Mouse (Mus musculus) heart, embryonic 14.5 days (tissue): ENCODE results near the gene Gpr4. TPM values are rescaled to one million over a fixed set of nuclear protein-coding genes. Genes with fewer than 3 reads are reported as not detected.
A peak's percentile ranks its signal among the peaks of the same experiment; 100 is the strongest.

ENCODE experiments used
- ATAC-seq: fragments of 200-750 bp; cut with Nextera tagmentation; 2 replicates; pipeline ENCODE4 v1.8.0; 2017; ENCODE audit warnings: low read depth, moderate TSS enrichment; ENCODE audit not compliant: insufficient number of reproducible peaks, insufficient read depth, low FRiP score
- H3K27ac ChIP-seq, 2 experiments: fragments of 200-500 bp in 1 of 2; fragments of 300-500 bp in 1 of 2; sonication (generic) in 1 of 2; replicated peaks in 1 of 2; 2 replicates each; pipeline ENCODE4 v1.5.1; 2012 to 2014; ENCODE audit warnings: low read depth in 2 of 2, low read length in 2 of 2, control low read depth in 1 of 2, mild to moderate bottlenecking in 1 of 2, mixed read lengths in 1 of 2; ENCODE audit not compliant: control insufficient read depth in 1 of 2, insufficient read depth in 1 of 2
- H3K27me3 ChIP-seq: fragments of 300-500 bp; sonication (generic); 2 replicates; pipeline ENCODE4 v1.6.1; 2014; ENCODE audit warnings: mild to moderate bottlenecking, low read length, control low read depth; ENCODE audit not compliant: control insufficient read depth, insufficient read depth
- H3K36me3 ChIP-seq: fragments of 300-500 bp; sonication (generic); 2 replicates; pipeline ENCODE4 v1.6.1; 2014; ENCODE audit warnings: mild to moderate bottlenecking, control low read depth, low read length, mixed read lengths; ENCODE audit not compliant: control insufficient read depth, insufficient read depth
- H3K4me1 ChIP-seq, 2 experiments: fragments of 200-500 bp in 1 of 2; fragments of 300-500 bp in 1 of 2; sonication (generic) in 1 of 2; 2 replicates each; pipeline ENCODE4 v1.6.1; 2012 to 2014; ENCODE audit warnings: low read length in 2 of 2, control low read depth in 1 of 2, mixed read lengths in 1 of 2; ENCODE audit not compliant: control insufficient read depth in 2 of 2, insufficient read depth in 2 of 2
- H3K4me2 ChIP-seq: fragments of 300-500 bp; sonication (generic); 2 replicates; pipeline ENCODE4 v1.6.1; 2014; ENCODE audit warnings: mild to moderate bottlenecking, low read length
- H3K4me3 ChIP-seq, 2 experiments: fragments of 200-500 bp in 1 of 2; fragments of 300-500 bp in 1 of 2; sonication (generic) in 1 of 2; 2 replicates each; pipeline ENCODE4 v1.5.1; 2012 to 2014; ENCODE audit warnings: low read length in 2 of 2, mild to moderate bottlenecking in 2 of 2, control low read depth in 1 of 2, low read depth in 1 of 2, moderate library complexity in 1 of 2; ENCODE audit not compliant: control insufficient read depth in 1 of 2, insufficient read depth in 1 of 2
- H3K9ac ChIP-seq: fragments of 300-500 bp; sonication (generic); 2 replicates; pipeline ENCODE4 v1.6.1; 2014; ENCODE audit warnings: mild to moderate bottlenecking, low read length
- H3K9me3 ChIP-seq: fragments of 300-500 bp; sonication (generic); 2 replicates; pipeline ENCODE4 v1.6.1; 2016; ENCODE audit warnings: low read length, control low read depth; ENCODE audit not compliant: control insufficient read depth
- whole genome bisulfite sequencing: fragments of 180-500 bp; shearing (Covaris S2); extraction: QIAGEN DNeasy Blood & Tissue Kit; methylation state at CpG from one replicate; pipeline ENCODE4 v1.1.7; 2014; 5-methylcytosine and 5-hydroxymethylcytosine counted together
- polyA plus RNA-seq: library from polyadenylated mRNA; unstranded; fragments of >200 nt; fragmentation: Nextera tagmentation; extraction: Ambion mirVana; gene quantifications from 2 replicates; pipeline ENCODE4 v1.2.1, GENCODE M21; 2014

Gpr4 gene
- polyA plus RNA-seq, 1 experiment from 2014 or later, result 1.6 TPM

DNA sequence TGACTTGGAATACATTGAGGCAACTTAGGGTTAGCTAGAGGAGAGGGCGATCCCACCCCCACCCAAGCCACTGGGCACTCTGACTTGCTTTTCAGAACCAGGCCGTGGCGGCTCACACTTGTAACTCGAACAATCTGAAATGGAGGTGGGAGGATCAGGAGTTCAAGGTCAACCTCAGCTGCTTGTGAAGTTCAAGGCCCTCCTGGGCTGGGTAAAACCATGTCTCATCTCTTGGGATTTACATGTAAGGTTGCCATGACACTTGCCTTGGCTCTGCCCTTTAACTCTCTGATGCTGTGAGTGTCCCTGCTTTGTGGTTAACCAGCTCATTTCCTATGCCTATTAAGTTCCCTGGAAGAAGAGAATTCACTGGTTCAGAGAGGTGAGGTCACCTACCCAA, 2.8 kb upstream of the Gpr4 start:
- H3K9me3 ChIP-seq, result no peaks in the 10 kb centered on the region
- H3K4me2 ChIP-seq, result no peak overlapping the region
- no peak overlapping the region for H3K27ac ChIP-seq
- H3K9ac ChIP-seq, result no peak overlapping the region
- peaks cover 2 to 13% of the 10 kb centered on the region in 2 experiments; a peak in 2 of 4 replicates for H3K4me1 ChIP-seq
- 84% methylated on average over 4 of the region's 4 CpGs for WGBS
- H3K36me3 ChIP-seq, result peaks cover 20% of the 10 kb centered on the region
- H3K27me3 ChIP-seq, result no peaks in the 10 kb centered on the region
- no peak for ATAC-seq
- no peak overlapping the region for H3K4me3 ChIP-seq

DNA sequence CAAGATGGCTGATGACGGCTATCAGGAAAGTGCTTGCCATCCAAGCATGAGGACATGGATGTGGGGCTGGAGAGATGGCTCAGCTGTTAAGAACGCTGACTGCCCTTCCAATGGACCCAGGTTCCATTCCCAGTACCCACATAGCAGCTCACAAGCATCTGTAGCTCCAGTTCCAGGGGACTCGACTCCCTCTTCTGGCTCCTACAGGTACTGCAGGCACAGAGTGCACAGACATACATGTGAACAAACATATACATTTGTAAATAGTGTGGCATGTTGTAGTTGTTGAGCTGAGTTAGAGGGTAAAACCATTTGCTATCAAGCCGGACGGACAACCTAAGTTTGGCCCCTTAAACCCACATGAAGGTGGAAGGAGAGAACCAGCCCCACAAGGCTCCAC, 2.3 kb upstream of the Gpr4 start:
- H3K27me3 ChIP-seq, result no peaks in the 10 kb centered on the region
- H3K4me2 ChIP-seq, result no peak overlapping the region
- no peak overlapping the region for H3K9ac ChIP-seq
- no peak for ATAC-seq
- no peaks in the 10 kb centered on the region for H3K9me3 ChIP-seq
- no peak overlapping the region for H3K4me3 ChIP-seq
- H3K4me1 ChIP-seq, result peaks cover 2 to 13% of the 10 kb centered on the region in 2 experiments; a peak in 2 of 4 replicates
- H3K27ac ChIP-seq, result no peak overlapping the region
- peaks cover 14% of the 10 kb centered on the region for H3K36me3 ChIP-seq
- WGBS, result 90% methylated on average over 5 of the region's 5 CpGs

DNA sequence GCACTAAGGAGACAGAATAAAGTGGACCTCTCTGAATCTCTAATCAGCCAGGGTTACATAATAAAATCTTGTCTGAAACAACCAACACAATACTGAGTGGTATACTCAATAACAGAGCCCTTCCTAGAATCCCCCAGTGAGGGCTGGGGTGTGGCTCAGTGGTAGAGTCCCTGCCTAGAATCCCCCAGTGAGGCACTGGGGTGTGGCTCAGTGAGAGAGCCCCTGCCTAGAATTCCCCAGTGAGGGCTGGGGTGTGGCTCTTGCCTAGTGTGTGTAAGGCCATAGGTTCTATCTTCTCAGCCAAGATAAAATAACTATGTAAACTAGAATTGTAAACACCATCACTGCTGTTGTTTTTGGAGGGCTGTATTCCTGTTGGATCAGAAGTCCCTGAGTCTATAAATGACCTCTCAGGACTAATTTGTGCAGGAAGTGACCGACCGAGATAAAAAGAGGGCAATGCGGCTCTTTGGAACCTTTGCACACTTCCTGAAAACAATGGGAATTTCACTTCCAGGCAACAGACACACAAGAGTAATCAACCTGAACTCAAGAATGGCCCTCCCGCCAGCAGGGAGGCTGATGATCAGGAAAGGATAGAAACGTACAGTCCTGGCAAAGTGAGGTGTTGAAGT, 1.2 kb upstream of the Gpr4 start:
- Histone ChIP-seq H3K4me3 (no peak overlapping the region), H3K27ac (no peak overlapping the region), H3K9ac (no peak overlapping the region), H3K4me2 (no peak overlapping the region), H3K4me1 (peaks cover 2 to 13% of the 10 kb centered on the region in 2 experiments; a peak in 2 of 4 replicates), H3K36me3 (peaks cover 3% of the 10 kb centered on the region; the same call in 1 of the 2 replicates), H3K27me3 (no peaks in the 10 kb centered on the region), H3K9me3 (no peaks in the 10 kb centered on the region)
- ATAC-seq, result no peak
- WGBS, result 57% methylated on average over 5 of the region's 5 CpGs

DNA sequence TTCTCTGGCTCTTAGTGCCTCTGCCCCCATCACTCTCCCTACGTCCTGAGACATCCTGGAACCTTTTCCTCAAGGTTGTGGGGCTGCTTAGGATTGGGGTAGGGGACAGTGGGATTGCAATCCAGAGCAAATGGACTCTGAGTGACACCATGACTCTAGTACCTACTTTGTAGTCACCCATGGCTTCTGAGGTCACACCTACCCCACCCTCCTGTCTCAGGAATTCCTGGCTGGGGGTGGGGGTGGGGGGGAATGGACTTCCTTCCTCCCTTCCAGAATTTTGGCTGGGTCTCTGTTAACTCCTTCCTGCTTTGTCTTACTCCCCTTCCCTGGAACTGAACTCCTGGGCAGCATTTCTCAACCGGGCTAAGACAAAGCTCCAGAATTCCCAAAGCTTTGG, 1.0 kb downstream of the Gpr4 start:
- 54% methylated on average over 2 of the region's 2 CpGs for WGBS
- Histone ChIP-seq H3K4me3 (no peak overlapping the region), H3K36me3 (no peaks in the 10 kb centered on the region), H3K9me3 (no peaks in the 10 kb centered on the region), H3K27me3 (no peaks in the 10 kb centered on the region), H3K4me2 (peak overlapping the region; percentile 77), H3K4me1 (peaks cover 2 to 13% of the 10 kb centered on the region in 2 experiments; a peak in 2 of 4 replicates), H3K27ac (no peak overlapping the region), H3K9ac (no peak overlapping the region)
- no peak for ATAC-seq

DNA sequence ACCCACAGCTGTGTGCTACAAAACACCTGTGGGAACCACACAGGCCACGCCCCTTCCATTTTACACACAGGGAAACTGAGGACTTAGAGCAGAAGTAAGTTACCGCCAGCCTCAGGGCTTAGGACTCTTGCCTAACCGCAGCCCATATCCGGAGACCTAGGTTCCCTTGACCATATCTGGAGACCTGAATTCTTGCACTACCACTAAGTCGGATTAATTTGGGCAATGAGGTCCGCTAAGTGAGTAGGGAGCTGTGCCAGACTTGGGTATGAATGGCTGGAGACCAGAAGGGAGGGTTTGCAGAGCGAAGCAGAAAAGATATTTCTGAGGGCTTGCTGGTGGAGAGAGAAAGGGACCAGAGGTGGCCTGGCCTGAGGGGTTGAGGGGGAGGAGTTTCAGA, 2.0 kb downstream of the Gpr4 start:
- Histone ChIP-seq H3K9ac (no peak overlapping the region), H3K36me3 (no peaks in the 10 kb centered on the region), H3K9me3 (no peaks in the 10 kb centered on the region), H3K4me3 (no peak overlapping the region), H3K4me1 (peaks cover 2 to 13% of the 10 kb centered on the region in 2 experiments; a peak in 2 of 4 replicates), H3K27ac (no peak overlapping the region), H3K27me3 (no peaks in the 10 kb centered on the region), H3K4me2 (no peak overlapping the region; the same call in 1 of the 2 replicates)
- 61% methylated on average over 7 of the region's 7 CpGs for WGBS
- no peak for ATAC-seq

DNA sequence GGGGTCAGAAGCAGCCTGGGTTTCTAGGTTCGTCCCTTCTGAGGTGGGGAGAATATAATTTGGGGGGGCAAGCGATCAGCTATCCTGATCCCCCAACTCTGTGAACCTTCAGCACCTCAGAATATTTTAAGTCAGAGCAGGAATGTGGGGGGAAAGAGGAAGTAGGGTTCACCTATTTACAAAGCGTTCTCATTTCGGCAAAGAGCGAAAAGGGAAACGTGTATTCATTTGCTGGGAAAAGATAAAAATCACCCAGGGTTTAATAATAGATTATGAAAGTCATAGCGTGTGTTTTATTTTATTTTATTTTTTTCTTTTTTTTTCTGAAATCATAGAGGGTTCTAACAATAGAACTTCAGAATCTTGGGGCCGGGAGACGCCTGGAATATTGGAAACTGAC, 2.6 kb downstream of the Gpr4 start:
- Histone ChIP-seq H3K27ac (no peak overlapping the region), H3K9ac (no peak overlapping the region), H3K9me3 (no peaks in the 10 kb centered on the region), H3K4me3 (no peak overlapping the region), H3K36me3 (no peaks in the 10 kb centered on the region), H3K4me1 (peaks cover 2 to 13% of the 10 kb centered on the region in 2 experiments; a peak in 2 of 4 replicates), H3K27me3 (no peaks in the 10 kb centered on the region), H3K4me2 (no peak overlapping the region)
- 65% methylated on average over 9 of the region's 9 CpGs for WGBS
- no peak for ATAC-seq

DNA sequence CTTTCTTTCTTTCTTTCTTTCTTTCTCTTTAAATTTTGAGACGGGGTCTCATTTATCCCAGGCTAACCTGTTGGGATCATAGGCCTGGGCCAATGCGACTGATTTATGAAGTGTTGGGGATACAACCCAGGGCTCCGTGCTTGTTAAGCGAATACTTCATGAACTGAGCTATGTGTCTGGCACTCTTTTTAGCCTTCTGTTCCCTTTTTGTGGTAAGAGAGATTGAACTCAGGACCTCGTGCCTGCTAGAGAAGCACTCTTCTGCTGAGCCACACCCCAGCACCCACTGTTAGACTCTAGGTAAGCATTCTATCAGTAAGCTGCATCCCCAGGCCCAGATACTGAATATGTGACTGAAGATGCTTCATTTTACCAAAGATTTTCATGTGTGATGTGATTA, 5.2 kb downstream of the Gpr4 start:
- H3K27me3 ChIP-seq, result no peaks in the 10 kb centered on the region

DNA sequence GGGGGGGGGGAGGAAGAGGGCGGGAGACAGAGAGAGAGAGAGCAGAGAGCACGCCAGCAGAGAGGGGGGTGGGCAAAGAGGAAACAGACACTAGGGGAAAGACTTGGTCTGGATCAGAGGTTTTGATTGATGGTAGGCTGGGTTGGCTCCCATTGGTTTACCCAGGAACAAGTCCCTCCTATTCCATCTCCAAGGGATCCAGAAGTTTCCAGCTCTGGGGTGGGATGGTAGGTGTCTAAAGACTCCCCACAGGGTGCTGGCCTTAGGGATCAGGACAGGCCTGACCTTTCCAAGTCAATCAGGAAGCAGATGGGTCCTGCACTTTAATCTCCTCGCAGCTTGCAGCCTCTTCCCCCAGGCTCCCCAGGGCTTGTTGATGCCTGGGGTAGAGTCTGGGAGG, 5.6 kb downstream of the Gpr4 start:
- no peaks in the 10 kb centered on the region for H3K27me3 ChIP-seq
- no peak for ATAC-seq
- no peak overlapping the region for H3K4me2 ChIP-seq
- no peak overlapping the region for H3K4me3 ChIP-seq
- H3K9me3 ChIP-seq, result no peaks in the 10 kb centered on the region
- 0% methylated on average over 2 of the region's 3 CpGs for WGBS
- no peaks in the 10 kb centered on the region for H3K36me3 ChIP-seq
- peaks cover 0 to 5% of the 10 kb centered on the region in 2 experiments; a peak in 1 of 4 replicates for H3K4me1 ChIP-seq
- no peak overlapping the region for H3K27ac ChIP-seq
- no peak overlapping the region for H3K9ac ChIP-seq

More for the DNA sequence above, 5.2 kb downstream of the Gpr4 start:
- H3K9me3 ChIP-seq, result no peaks in the 10 kb centered on the region
- no peak for ATAC-seq
- H3K36me3 ChIP-seq, result no peaks in the 10 kb centered on the region
- peaks cover 0 to 5% of the 10 kb centered on the region in 2 experiments; a peak in 1 of 4 replicates for H3K4me1 ChIP-seq
- H3K4me3 ChIP-seq, result no peak overlapping the region
- H3K9ac ChIP-seq, result no peak overlapping the region
- no peak overlapping the region for H3K4me2 ChIP-seq
- no peak overlapping the region; a peak in 1 of 4 replicates for H3K27ac ChIP-seq
- 51% methylated on average over 5 of the region's 5 CpGs for WGBS
